ENCODE assay signal across 19 mouse cellular contexts in the genomic region with DNA sequence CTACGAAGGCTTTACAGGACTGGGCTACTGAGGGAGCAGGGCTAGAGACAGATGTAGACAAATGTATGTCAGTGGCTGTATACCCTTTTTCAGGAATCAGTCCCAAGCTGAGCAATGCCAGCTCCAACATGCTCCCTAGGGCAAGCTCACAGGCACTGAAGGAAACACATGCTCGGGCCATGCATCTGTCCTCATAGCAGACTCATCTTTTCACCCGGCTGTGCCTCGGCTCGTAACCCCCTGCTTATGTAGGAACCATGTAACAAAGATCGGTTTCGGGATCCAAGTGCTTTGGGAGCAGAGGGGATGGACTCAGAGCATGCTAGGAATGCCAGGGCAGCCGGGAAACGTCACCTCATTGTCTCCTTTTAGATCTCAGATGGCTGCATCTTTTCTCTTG.
"Had no signal": no experiment of that assay in that cellular context is flagged by ENCODE, and none has a peak within 500 bp of the region (broad histone marks: within the 10 kb centered on the region; RNA-seq: fewer than 3 reads in every experiment).

No protein-coding gene starts in this region.

- DNase-seq: liver, embryonic 13.5 days; lung, adult 18-20 months; lung, postnatal 10 days; lung, postnatal 4 days; midbrain, embryonic 14.5 days; retina, postnatal 1 day; right cerebral cortex, adult 18-20 months; right cerebral cortex, postnatal 25 days; right cerebral cortex, postnatal 4 days; spleen, adult 18-20 months; thymus, adult 18-20 months; thymus, postnatal 14 days; thymus, postnatal 36 days had no signal

- H3K4me2 ChIP-seq: liver, embryonic 13.5 days; liver, embryonic 15.5 days; lung, embryonic 15.5 days; midbrain, embryonic 12.5 days; neural tube, embryonic 13.5 days; neural tube, embryonic 15.5 days had no signal

- H3K27ac ChIP-seq: liver, embryonic 13.5 days; liver, embryonic 15.5 days; lung, embryonic 15.5 days; midbrain, embryonic 12.5 days; neural tube, embryonic 13.5 days; neural tube, embryonic 15.5 days had no signal

- H3K4me3 ChIP-seq: liver, embryonic 13.5 days; liver, embryonic 15.5 days; lung, embryonic 15.5 days; midbrain, embryonic 12.5 days; myocyte; neural tube, embryonic 13.5 days; neural tube, embryonic 15.5 days had no signal

- H3K36me3 ChIP-seq: liver, embryonic 13.5 days; liver, embryonic 15.5 days; lung, embryonic 15.5 days; midbrain, embryonic 12.5 days; neural tube, embryonic 13.5 days; neural tube, embryonic 15.5 days had no signal

- H3K9me3 ChIP-seq: liver, embryonic 13.5 days; liver, embryonic 15.5 days; lung, embryonic 15.5 days; midbrain, embryonic 12.5 days; neural tube, embryonic 13.5 days; neural tube, embryonic 15.5 days had no signal

- H3K9ac ChIP-seq: liver, embryonic 13.5 days; liver, embryonic 15.5 days; lung, embryonic 15.5 days; midbrain, embryonic 12.5 days; neural tube, embryonic 13.5 days; neural tube, embryonic 15.5 days had no signal

- H3K4me1 ChIP-seq: lung, embryonic 15.5 days; midbrain, embryonic 12.5 days; neural tube, embryonic 13.5 days; neural tube, embryonic 15.5 days had no signal

- H3K27me3 ChIP-seq: lung, embryonic 15.5 days; midbrain, embryonic 12.5 days; neural tube, embryonic 13.5 days; neural tube, embryonic 15.5 days had no signal
